Comparison of ENCODE assay signal across 31 mouse cellular contexts in the genomic region with DNA sequence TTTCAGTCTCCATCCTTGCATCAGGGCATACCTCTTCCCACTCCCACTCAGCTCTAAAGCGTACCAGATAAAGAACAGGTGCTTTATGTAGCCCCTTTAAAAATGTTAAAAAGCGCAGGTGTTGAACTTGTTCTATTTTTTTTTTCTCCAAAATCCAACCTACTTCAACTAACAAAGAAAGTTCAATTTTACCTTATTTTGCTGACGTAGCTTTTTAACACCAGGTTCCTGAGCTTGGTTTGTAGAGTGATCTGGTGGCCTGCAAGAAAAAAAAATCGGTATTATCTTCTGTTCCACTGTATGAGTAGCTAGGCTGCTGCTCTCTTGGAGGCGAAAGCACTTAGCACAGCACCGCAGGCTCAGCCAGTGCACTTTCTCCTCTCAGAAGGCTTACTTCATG.
"Had no signal": no experiment of that assay in that cellular context is flagged by ENCODE, and none has a peak within 500 bp of the region (broad histone marks: within the 10 kb centered on the region; RNA-seq: fewer than 3 reads in every experiment).

No protein-coding gene starts in this region.

- H3K9ac ChIP-seq: heart, embryonic 12.5 days; heart, embryonic 13.5 days; heart, embryonic 15.5 days; hindbrain, embryonic 12.5 days; hindbrain, embryonic 13.5 days; hindbrain, embryonic 14.5 days; hindbrain, embryonic 15.5 days; intestine, embryonic 15.5 days; kidney, embryonic 15.5 days had no signal

- H3K4me1 ChIP-seq: heart, embryonic 10.5 days; heart, embryonic 13.5 days; heart, embryonic 15.5 days; hindbrain, embryonic 10.5 days; hindbrain, embryonic 12.5 days; hindbrain, embryonic 13.5 days; hindbrain, embryonic 15.5 days; intestine, embryonic 15.5 days; kidney, embryonic 15.5 days had no signal

- H3K9me3 ChIP-seq: heart, embryonic 10.5 days; heart, embryonic 13.5 days; heart, embryonic 15.5 days; hindbrain, embryonic 10.5 days; hindbrain, embryonic 12.5 days; hindbrain, embryonic 13.5 days; hindbrain, embryonic 15.5 days; intestine, embryonic 15.5 days; kidney, embryonic 15.5 days had no signal

- H3K27ac ChIP-seq: heart, embryonic 10.5 days; heart, embryonic 13.5 days; heart, embryonic 15.5 days; hindbrain, embryonic 10.5 days; hindbrain, embryonic 12.5 days; hindbrain, embryonic 13.5 days; hindbrain, embryonic 14.5 days; hindbrain, embryonic 15.5 days; hindbrain, postnatal 0 days; intestine, embryonic 15.5 days; kidney, embryonic 15.5 days; kidney, postnatal 0 days; layer of hippocampus, adult 2 months had no signal

- H3K4me3 ChIP-seq: heart, embryonic 10.5 days; heart, embryonic 12.5 days; heart, embryonic 13.5 days; heart, embryonic 15.5 days; hindbrain, embryonic 10.5 days; hindbrain, embryonic 12.5 days; hindbrain, embryonic 13.5 days; hindbrain, embryonic 15.5 days; intestine, embryonic 15.5 days; kidney, embryonic 15.5 days; layer of hippocampus, adult 2 months had no signal

- H3K36me3 ChIP-seq: heart, embryonic 10.5 days; heart, embryonic 12.5 days; heart, embryonic 13.5 days; heart, embryonic 15.5 days; hindbrain, embryonic 10.5 days; hindbrain, embryonic 12.5 days; hindbrain, embryonic 13.5 days; hindbrain, embryonic 15.5 days; intestine, embryonic 15.5 days had no signal

- H3K27me3 ChIP-seq: heart, embryonic 12.5 days; heart, embryonic 13.5 days; heart, embryonic 15.5 days; hindbrain, embryonic 12.5 days; hindbrain, embryonic 13.5 days; hindbrain, embryonic 15.5 days; intestine, embryonic 15.5 days; kidney, embryonic 15.5 days had no signal

- H3K4me2 ChIP-seq: heart, embryonic 11.5 days; heart, embryonic 12.5 days; heart, embryonic 13.5 days; heart, embryonic 15.5 days; hindbrain, embryonic 12.5 days; hindbrain, embryonic 13.5 days; hindbrain, embryonic 14.5 days; hindbrain, embryonic 15.5 days; intestine, embryonic 15.5 days; kidney, embryonic 15.5 days had no signal

- DNase-seq: heart, postnatal 10 days; heart, postnatal 14 days; heart, postnatal 36 days; heart, postnatal 4 days; kidney, adult 11 months; kidney, adult 18-20 months; kidney, adult 2 months; kidney, adult 8-10 months; kidney, adult 9 months; kidney, postnatal 10 days; kidney, postnatal 14 days; kidney, postnatal 25 days; kidney, postnatal 36 days; kidney, postnatal 4 days; layer of hippocampus, adult 9-11 months; layer of hippocampus, postnatal 36 days had no signal
